Mouse (Mus musculus): ENCODE results near the gene Pfas. TPM values are rescaled to one million over a fixed set of nuclear protein-coding genes. Genes with fewer than 3 reads are reported as not detected.
"Not testable (repeated sequence)": the region's sequence is repeated elsewhere in the genome, so short reads cannot be mapped to it uniquely, and the experiment has no call there.

Gene Pfas
- polyA plus RNA-seq, 1 experiment from 2014 or later: 16.8 TPM

DNA sequence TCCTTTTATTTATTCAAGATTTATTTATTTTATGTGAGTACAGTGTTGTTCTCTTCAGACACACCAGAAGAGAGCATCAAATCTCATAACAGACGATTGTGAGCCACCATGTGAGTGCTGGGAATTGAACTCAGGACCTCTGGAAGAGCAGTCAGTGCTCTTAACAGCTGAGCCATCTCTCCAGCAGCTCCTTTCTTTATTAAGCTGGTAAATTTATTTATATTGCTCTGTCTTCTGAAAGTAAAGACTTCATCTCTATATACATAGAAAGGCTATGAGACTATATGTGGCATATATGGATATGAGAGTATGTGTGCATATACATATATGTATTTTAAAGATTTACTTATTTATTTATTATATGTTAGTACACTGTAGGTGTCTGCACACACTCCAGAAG is 1.2 kb upstream of the Pfas start:
- Histone ChIP-seq H3K27me3 (ENCODE audit: control insufficient read depth, insufficient read depth, low read depth, low read length) (no peaks in the 10 kb centered on the region), H3K4me2 (ENCODE audit: low read length) (no peak overlapping the region), H3K36me3 (ENCODE audit: control insufficient read depth, insufficient read depth, low read length) (no peaks in the 10 kb centered on the region), H3K4me3 (ENCODE audit: low read depth, low read length) (no peak overlapping the region), H3K9ac (ENCODE audit: low read depth, low read length) (no peak overlapping the region), H3K4me1 (ENCODE audit: control insufficient read depth, insufficient read depth, low read length) (peaks cover 12% of the 10 kb centered on the region), H3K9me3 (replicated peaks; ENCODE audit: control insufficient read depth, low read length, poor library complexity, severe bottlenecking) (no peaks in the 10 kb centered on the region), H3K27ac (ENCODE audit: low read length) (no peak overlapping the region)
- ATAC-seq: no peak
- 86% methylated on average over 1 of the region's 1 CpGs for WGBS

- not testable (repeated sequence) for H3K27ac ChIP-seq (ENCODE audit: low read length); H3K4me2 ChIP-seq (ENCODE audit: low read length); H3K9me3 ChIP-seq (replicated peaks; ENCODE audit: control insufficient read depth, low read length, poor library complexity, severe bottlenecking); H3K27me3 ChIP-seq (ENCODE audit: control insufficient read depth, insufficient read depth, low read depth, low read length); H3K9ac ChIP-seq (ENCODE audit: low read depth, low read length); H3K36me3 ChIP-seq (ENCODE audit: control insufficient read depth, insufficient read depth, low read length); H3K4me3 ChIP-seq (ENCODE audit: low read depth, low read length); ATAC-seq
- H3K4me1 ChIP-seq (ENCODE audit: control insufficient read depth, insufficient read depth, low read length): peaks cover 12% of the 10 kb centered on the region
Measured at GRCm38 (mm10) chr11:69006575-69006974, 1.7 kb downstream of the Pfas start.

- no peak for ATAC-seq
- no peak overlapping the region for H3K4me3 ChIP-seq (ENCODE audit: low read depth, low read length)
- no peak overlapping the region for H3K9ac ChIP-seq (ENCODE audit: low read depth, low read length)
- no peaks in the 10 kb centered on the region for H3K27me3 ChIP-seq (ENCODE audit: control insufficient read depth, insufficient read depth, low read depth, low read length)
- no peak overlapping the region for H3K4me2 ChIP-seq (ENCODE audit: low read length)
- H3K4me1 ChIP-seq (ENCODE audit: control insufficient read depth, insufficient read depth, low read length): peaks cover 8% of the 10 kb centered on the region
- no peaks in the 10 kb centered on the region for H3K9me3 ChIP-seq (replicated peaks; ENCODE audit: control insufficient read depth, low read length, poor library complexity, severe bottlenecking)
- 93% methylated on average over 7 of the region's 7 CpGs for WGBS
- H3K36me3 ChIP-seq (ENCODE audit: control insufficient read depth, insufficient read depth, low read length): peaks cover 16% of the 10 kb centered on the region
- H3K27ac ChIP-seq (ENCODE audit: low read length): no peak overlapping the region
Measured at GRCm38 (mm10) chr11:69005193-69005592, 3.1 kb downstream of the Pfas start.

GRCm38 (mm10) chr11:69003592-69003991 is 4.7 kb downstream of the Pfas start:
- no peak overlapping the region for H3K27ac ChIP-seq (ENCODE audit: low read length)
- no peak for ATAC-seq
- 70% methylated on average over 4 of the region's 4 CpGs for WGBS

DNA sequence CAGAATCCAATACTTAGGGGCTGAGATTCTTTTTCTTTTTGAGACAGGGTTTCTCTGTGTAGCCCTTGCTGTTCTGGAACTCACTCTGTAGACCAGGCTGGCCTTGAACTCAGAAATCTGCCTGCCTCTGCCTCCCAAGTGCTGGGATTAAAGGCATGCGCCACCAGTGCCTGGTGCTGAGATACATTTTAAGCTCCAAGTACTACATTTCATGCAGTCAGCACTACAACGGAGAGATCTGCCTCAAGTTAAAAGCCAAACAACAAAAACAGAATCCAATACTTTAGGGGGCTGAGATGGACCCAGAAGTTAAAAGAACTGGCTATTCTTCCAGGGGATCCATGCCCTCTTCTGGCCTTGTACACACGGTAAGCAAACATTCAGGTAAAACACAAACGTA is 5.5 kb downstream of the Pfas start:
- not testable (repeated sequence) for H3K9ac ChIP-seq (ENCODE audit: low read depth, low read length); H3K4me1 ChIP-seq (ENCODE audit: control insufficient read depth, insufficient read depth, low read length); H3K9me3 ChIP-seq (replicated peaks; ENCODE audit: control insufficient read depth, low read length, poor library complexity, severe bottlenecking); H3K27ac ChIP-seq (ENCODE audit: low read length); H3K4me3 ChIP-seq (ENCODE audit: low read depth, low read length); H3K4me2 ChIP-seq (ENCODE audit: low read length); ATAC-seq; H3K27me3 ChIP-seq (ENCODE audit: control insufficient read depth, insufficient read depth, low read depth, low read length)
- peaks cover 27% of the 10 kb centered on the region for H3K36me3 ChIP-seq (ENCODE audit: control insufficient read depth, insufficient read depth, low read length)
- 93% methylated on average over 4 of the region's 4 CpGs for WGBS

More at GRCm38 (mm10) chr11:69003592-69003991, 4.7 kb downstream of the Pfas start:
- Histone ChIP-seq H3K4me2 (ENCODE audit: low read length) (no peak overlapping the region), H3K9me3 (replicated peaks; ENCODE audit: control insufficient read depth, low read length, poor library complexity, severe bottlenecking) (no peaks in the 10 kb centered on the region), H3K4me1 (ENCODE audit: control insufficient read depth, insufficient read depth, low read length) (peaks cover 8% of the 10 kb centered on the region), H3K9ac (ENCODE audit: low read depth, low read length) (no peak overlapping the region), H3K36me3 (ENCODE audit: control insufficient read depth, insufficient read depth, low read length) (peaks cover 25% of the 10 kb centered on the region), H3K27me3 (ENCODE audit: control insufficient read depth, insufficient read depth, low read depth, low read length) (no peaks in the 10 kb centered on the region), H3K4me3 (ENCODE audit: low read depth, low read length) (no peak overlapping the region)

DNA sequence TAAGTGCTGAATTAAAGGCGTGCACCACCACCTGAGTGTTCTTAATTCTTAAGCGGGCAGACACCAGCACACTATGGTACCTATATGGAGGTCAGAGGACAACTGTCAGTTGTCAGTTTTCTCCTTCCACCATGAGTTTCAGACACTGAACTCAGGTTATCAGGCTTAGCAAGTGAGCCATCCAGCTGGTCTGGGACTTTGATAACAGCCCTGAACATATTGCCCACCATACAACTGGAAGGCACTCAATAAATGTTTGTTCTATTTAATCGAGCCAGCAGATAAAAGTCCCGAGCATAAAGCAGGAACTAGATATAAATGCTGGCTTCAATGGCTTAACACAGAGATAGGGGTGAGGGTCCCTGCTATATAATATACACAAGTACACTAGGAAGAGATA is 11.2 kb downstream of the Pfas start:
- H3K27me3 ChIP-seq (ENCODE audit: control insufficient read depth, insufficient read depth, low read depth, low read length): no peaks in the 10 kb centered on the region
- no peak overlapping the region for H3K27ac ChIP-seq (ENCODE audit: low read length)
- ATAC-seq: no peak
- no peak overlapping the region for H3K4me2 ChIP-seq (ENCODE audit: low read length)
- no peak overlapping the region for H3K4me3 ChIP-seq (ENCODE audit: low read depth, low read length)
- 93% methylated on average over 4 of the region's 4 CpGs for WGBS
- H3K9ac ChIP-seq (ENCODE audit: low read depth, low read length): no peak overlapping the region
- H3K4me1 ChIP-seq (ENCODE audit: control insufficient read depth, insufficient read depth, low read length): no peaks in the 10 kb centered on the region
- no peaks in the 10 kb centered on the region for H3K9me3 ChIP-seq (replicated peaks; ENCODE audit: control insufficient read depth, low read length, poor library complexity, severe bottlenecking)
- peaks cover 48% of the 10 kb centered on the region for H3K36me3 ChIP-seq (ENCODE audit: control insufficient read depth, insufficient read depth, low read length)

- H3K9ac ChIP-seq (ENCODE audit: low read depth, low read length): no peak overlapping the region
- ATAC-seq: no peak
- 96% methylated on average over 3 of the region's 3 CpGs for WGBS
- peaks cover 46% of the 10 kb centered on the region for H3K36me3 ChIP-seq (ENCODE audit: control insufficient read depth, insufficient read depth, low read length)
- no peak overlapping the region for H3K4me3 ChIP-seq (ENCODE audit: low read depth, low read length)
- no peaks in the 10 kb centered on the region for H3K9me3 ChIP-seq (replicated peaks; ENCODE audit: control insufficient read depth, low read length, poor library complexity, severe bottlenecking)
- H3K27me3 ChIP-seq (ENCODE audit: control insufficient read depth, insufficient read depth, low read depth, low read length): no peaks in the 10 kb centered on the region
- no peak overlapping the region for H3K27ac ChIP-seq (ENCODE audit: low read length)
- no peaks in the 10 kb centered on the region for H3K4me1 ChIP-seq (ENCODE audit: control insufficient read depth, insufficient read depth, low read length)
- no peak overlapping the region for H3K4me2 ChIP-seq (ENCODE audit: low read length)
Measured at GRCm38 (mm10) chr11:68994377-68994776, 13.9 kb downstream of the Pfas start.

DNA sequence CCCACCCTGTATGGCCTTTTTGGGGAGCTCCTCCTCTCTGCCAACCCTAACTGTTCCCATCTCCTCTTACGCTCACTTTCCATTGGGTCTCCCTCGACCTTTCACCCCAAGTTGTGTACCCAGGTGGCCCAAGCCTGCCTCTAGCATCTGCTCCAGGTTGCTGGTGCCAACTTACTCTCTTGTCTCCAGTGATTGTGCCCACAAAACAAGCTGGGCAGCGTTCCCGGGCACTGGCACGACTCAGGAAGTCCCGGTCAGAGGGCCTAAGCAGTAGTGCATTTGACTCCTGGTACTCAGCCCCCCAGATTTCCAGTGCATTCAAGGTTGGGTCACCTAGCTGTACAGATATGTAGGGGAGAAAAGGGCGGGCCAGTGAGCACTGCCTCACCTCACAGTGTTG is 15.1 kb downstream of the Pfas start:
- whole genome bisulfite sequencing: 86% methylated on average over 7 of the region's 7 CpGs
- H3K27ac ChIP-seq (ENCODE audit: low read length): no peak overlapping the region

GRCm38 (mm10) chr11:68988341-68988740 is 19.9 kb downstream of the Pfas start:
- no peak overlapping the region for H3K4me3 ChIP-seq (ENCODE audit: low read depth, low read length)
- H3K9ac ChIP-seq (ENCODE audit: low read depth, low read length): no peak overlapping the region
- no peak overlapping the region for H3K4me2 ChIP-seq (ENCODE audit: low read length)
- no peaks in the 10 kb centered on the region for H3K27me3 ChIP-seq (ENCODE audit: control insufficient read depth, insufficient read depth, low read depth, low read length)
- WGBS: 92% methylated on average over 17 of the region's 17 CpGs
- no peak for ATAC-seq
- no peaks in the 10 kb centered on the region for H3K4me1 ChIP-seq (ENCODE audit: control insufficient read depth, insufficient read depth, low read length)
- no peak overlapping the region for H3K27ac ChIP-seq (ENCODE audit: low read length)
- no peaks in the 10 kb centered on the region for H3K9me3 ChIP-seq (replicated peaks; ENCODE audit: control insufficient read depth, low read length, poor library complexity, severe bottlenecking)
- H3K36me3 ChIP-seq (ENCODE audit: control insufficient read depth, insufficient read depth, low read length): peaks cover 37% of the 10 kb centered on the region

More for the DNA sequence above, 15.1 kb downstream of the Pfas start:
- H3K36me3 ChIP-seq (ENCODE audit: control insufficient read depth, insufficient read depth, low read length): peaks cover 50% of the 10 kb centered on the region
- no peak overlapping the region for H3K4me2 ChIP-seq (ENCODE audit: low read length)
- no peak overlapping the region for H3K9ac ChIP-seq (ENCODE audit: low read depth, low read length)
- no peaks in the 10 kb centered on the region for H3K4me1 ChIP-seq (ENCODE audit: control insufficient read depth, insufficient read depth, low read length)
- H3K27me3 ChIP-seq (ENCODE audit: control insufficient read depth, insufficient read depth, low read depth, low read length): no peaks in the 10 kb centered on the region
- no peak for ATAC-seq
- no peaks in the 10 kb centered on the region for H3K9me3 ChIP-seq (replicated peaks; ENCODE audit: control insufficient read depth, low read length, poor library complexity, severe bottlenecking)
- no peak overlapping the region for H3K4me3 ChIP-seq (ENCODE audit: low read depth, low read length)

All from midbrain, embryonic 16.5 days (tissue).